Mouse (Mus musculus) liver, embryonic 14.5 days (tissue): ENCODE data around the gene Sardh. TPM values are rescaled to one million over a fixed set of nuclear protein-coding genes. Genes with fewer than 3 reads are reported as not detected.

Experiments
- ATAC-seq: fragments of 200-750 bp; cut with Nextera tagmentation; 2 replicates; pipeline ENCODE4 v1.8.0; 2017; ENCODE audit warnings: moderate number of reproducible peaks, mild to moderate bottlenecking, moderate library complexity; ENCODE audit not compliant: insufficient read depth
- DNase-seq, 3 experiments: peaks; one replicate each; pipeline ENCODE4 v3.0.0-alpha.2; 2012 to 2013; ENCODE audit warnings: low read depth in 3 of 3, low spot score in 3 of 3
- H3K27ac ChIP-seq: fragments of 300-500 bp; sonication (generic); 2 replicates; pipeline ENCODE4 v1.5.1; 2014; ENCODE audit warnings: moderate library complexity, mild to moderate bottlenecking, control low read depth, inconsistent platforms
- H3K27me3 ChIP-seq: fragments of 300-500 bp; sonication (generic); 2 replicates; pipeline ENCODE4 v1.6.1; 2014; ENCODE audit warnings: mild to moderate bottlenecking, low read length, moderate library complexity; ENCODE audit not compliant: control insufficient read depth, insufficient read depth
- H3K36me3 ChIP-seq: fragments of 300-500 bp; sonication (generic); replicated peaks from 2 replicates; pipeline ENCODE4 v1.6.1; 2014; ENCODE audit warnings: low read depth; ENCODE audit not compliant: control insufficient read depth, insufficient read depth
- H3K4me1 ChIP-seq, 2 experiments: fragments of 200-500 bp in 1 of 2; fragments of 300-500 bp in 1 of 2; sonication (generic) in 1 of 2; replicated peaks; 2 replicates each; pipeline ENCODE4 v1.6.1; 2012 to 2014; ENCODE audit warnings: antibody characterized with exemption in 1 of 2, inconsistent platforms in 1 of 2, low read length in 1 of 2; ENCODE audit not compliant: control insufficient read depth in 2 of 2, insufficient read depth in 2 of 2
- H3K4me2 ChIP-seq: fragments of 300-500 bp; sonication (generic); 2 replicates; pipeline ENCODE4 v1.6.1; 2014; ENCODE audit warnings: low read depth, mild to moderate bottlenecking, control low read depth, moderate library complexity
- H3K4me3 ChIP-seq, 2 experiments: fragments of 200-500 bp in 1 of 2; fragments of 300-500 bp in 1 of 2; sonication (generic) in 1 of 2; 2 replicates each; pipeline ENCODE4 v1.5.1; 2012 to 2014; ENCODE audit warnings: low read depth in 2 of 2, low read length in 2 of 2, mild to moderate bottlenecking in 2 of 2, control low read depth in 1 of 2, inconsistent platforms in 1 of 2, moderate library complexity in 1 of 2; ENCODE audit not compliant: insufficient read depth in 1 of 2
- H3K9ac ChIP-seq: fragments of 300-500 bp; sonication (generic); replicated peaks from 2 replicates; pipeline ENCODE4 v1.6.1; 2014; ENCODE audit warnings: mild to moderate bottlenecking, control low read depth, moderate library complexity
- H3K9me3 ChIP-seq: fragments of 300-500 bp; sonication (generic); 2 replicates; pipeline ENCODE4 v1.6.1; 2016; ENCODE audit warnings: low read length, mixed read lengths; ENCODE audit not compliant: control insufficient read depth
- CTCF ChIP-seq: IDR thresholded peaks from 2 replicates; pipeline ENCODE4 v1.5.1; 2016; ENCODE audit warnings: antibody characterized with exemption, low read depth, control low read depth
- EP300 ChIP-seq: IDR thresholded peaks from 2 replicates; pipeline ENCODE4 v1.6.1; 2016; ENCODE audit warnings: antibody characterized with exemption, low read depth
- WGBS: fragments of 180-500 bp; shearing (Covaris S2); extraction: QIAGEN DNeasy Blood & Tissue Kit; methylation state at CpG from one replicate; pipeline ENCODE4 v1.1.7; 2014; ENCODE audit not compliant: insufficient replicate concordance; 5-methylcytosine and 5-hydroxymethylcytosine counted together
- polyA plus RNA-seq, 2 experiments: library from polyadenylated mRNA; depleted of rRNA in 1 of 2; stranded (reverse) in 1 of 2; unstranded in 1 of 2; fragments of >200 nt; fragmentation: Nextera tagmentation in 1 of 2; extraction: Ambion mirVana in 1 of 2; gene quantifications; 2 replicates each; pipeline versions ENCODE4 v1.2.1 to v1.2.3; 2012 to 2014

Sardh gene
- polyA plus RNA-seq, 2 experiments, result 21.9 to 25.9 TPM

GRCm38 (mm10) chr2:27164796-27165590 is 83.1 kb downstream of the Sardh start, which contains the start of gene Dbh:
Gene Dbh (plus strand): TSS chr2:27165233.
- H3K9ac ChIP-seq, result no peak within 1 kb of the TSS
- H3K4me3 ChIP-seq, result no peak within 1 kb of the TSS
- no peak for TF ChIP-seq EP300
- H3K27me3 ChIP-seq, result no peaks in the 10 kb centered on the region
- no peak for ATAC-seq
- no peak within 1 kb of the TSS for H3K4me2 ChIP-seq
- no peaks in the 10 kb centered on the region for H3K4me1 ChIP-seq
- H3K36me3 ChIP-seq, result no peaks in the 10 kb centered on the region
- DNase-seq, result no peak
- 58% methylated on average over 12 of the region's 12 CpGs for WGBS
- H3K9me3 ChIP-seq, result no peaks in the 10 kb centered on the region
- H3K27ac ChIP-seq, result no peak within 1 kb of the TSS

- DNase-seq, result no peak
- no peak overlapping the region for H3K4me3 ChIP-seq
- TF ChIP-seq CTCF, result no peak
- no peak for TF ChIP-seq EP300
- no peak overlapping the region for H3K4me2 ChIP-seq
- no peaks in the 10 kb centered on the region for H3K4me1 ChIP-seq
- H3K9me3 ChIP-seq, result no peaks in the 10 kb centered on the region
- H3K27ac ChIP-seq, result no peak overlapping the region
- ATAC-seq, result no peak
- 51% methylated on average over 5 of the region's 5 CpGs for WGBS
- H3K36me3 ChIP-seq, result no peaks in the 10 kb centered on the region
- H3K9ac ChIP-seq, result no peak overlapping the region
- H3K27me3 ChIP-seq, result no peaks in the 10 kb centered on the region
These were observed 84.3 kb downstream of the Sardh start for GRCm38 (mm10) chr2:27163851-27164250.

GRCm38 (mm10) chr2:27162656-27163055 is 85.5 kb downstream of the Sardh start:
- Histone ChIP-seq H3K4me3 (no peak overlapping the region), H3K9ac (no peak overlapping the region), H3K4me2 (no peak overlapping the region), H3K9me3 (no peaks in the 10 kb centered on the region), H3K36me3 (no peaks in the 10 kb centered on the region), H3K27me3 (no peaks in the 10 kb centered on the region), H3K27ac (no peak overlapping the region), H3K4me1 (no peaks in the 10 kb centered on the region)
- 52% methylated on average over 11 of the region's 11 CpGs for WGBS
- TF ChIP-seq EP300, result no peak
- no peak for TF ChIP-seq CTCF
- ATAC-seq, result no peak
- DNase-seq, result no peak

GRCm38 (mm10) chr2:27161526-27161925 is 86.6 kb downstream of the Sardh start:
- Histone ChIP-seq H3K4me3 (no peak overlapping the region), H3K4me2 (no peak overlapping the region), H3K36me3 (no peaks in the 10 kb centered on the region), H3K27ac (no peak overlapping the region), H3K4me1 (no peaks in the 10 kb centered on the region), H3K27me3 (no peaks in the 10 kb centered on the region), H3K9me3 (no peaks in the 10 kb centered on the region), H3K9ac (no peak overlapping the region)
- TF ChIP-seq CTCF (no peak), EP300 (no peak)
- DNase-seq (no peak), ATAC-seq (no peak)
- 59% methylated on average over 2 of the region's 2 CpGs for WGBS

GRCm38 (mm10) chr2:27156596-27156995 is 91.5 kb downstream of the Sardh start:
- no peak for TF ChIP-seq EP300
- H3K27ac ChIP-seq, result no peak overlapping the region
- no peaks in the 10 kb centered on the region for H3K4me1 ChIP-seq
- H3K27me3 ChIP-seq, result no peaks in the 10 kb centered on the region
- H3K9me3 ChIP-seq, result no peaks in the 10 kb centered on the region
- 58% methylated on average over 6 of the region's 6 CpGs for WGBS
- H3K4me3 ChIP-seq, result no peak overlapping the region
- ATAC-seq (no peak), DNase-seq (no peak)
- no peak overlapping the region for H3K9ac ChIP-seq
- no peaks in the 10 kb centered on the region for H3K36me3 ChIP-seq
- no peak overlapping the region for H3K4me2 ChIP-seq
